Mouse (Mus musculus) spleen, adult 2 months (tissue): ENCODE measurements around the gene Olfr603.
"Not testable (repeated sequence)": the region's sequence is repeated elsewhere in the genome, so short reads cannot be mapped to it uniquely, and the experiment has no call there.

Experiments used
- CTCF ChIP-seq: fragments of 200-500 bp; IDR thresholded peaks from 2 replicates; pipeline ENCODE4 v1.5.1; 2011; ENCODE audit warnings: mild to moderate bottlenecking, inconsistent platforms; ENCODE audit not compliant: insufficient read depth, insufficient read length, insufficient replicate concordance; ENCODE audit errors: extremely low read depth
- POLR2A ChIP-seq: fragments of 200-500 bp; IDR thresholded peaks from 2 replicates; pipeline ENCODE4 v1.6.1; 2011; ENCODE audit warnings: low read depth, low read length, inconsistent platforms

- TF ChIP-seq POLR2A, CTCF: not testable (repeated sequence)
These were observed 28.8 kb upstream of the Olfr603 start, which contains the start of gene Usp17lc for GRCm38 (mm10) chr7:103414772-103415171.
